In genomic region chr7:89640944-89641661, GRCm38 (mm10) we compare ENCODE assay signal across 15 mouse cellular contexts. TPM values are rescaled to one million over a fixed set of nuclear protein-coding genes. Genes with fewer than 3 reads are reported as not detected.
DNase-seq lines count a peak whose midpoint lies in the region; ATAC-seq lines count a peak whose summit lies in the region.
"Had no signal": no experiment of that assay in that cellular context is flagged by ENCODE, and none has a peak within 500 bp of the region (broad histone marks: within the 10 kb centered on the region; RNA-seq: fewer than 3 reads in every experiment).

No protein-coding gene starts in this region.

- no peak overlapping the region for H3K4me2 ChIP-seq in lung, embryonic 16.5 days (ENCODE audit: low read depth, low read length)
- H3K4me2 ChIP-seq: neural tube, embryonic 13.5 days had no signal

- H3K27ac ChIP-seq in lung, embryonic 16.5 days (ENCODE audit: low read length): no peak overlapping the region
- H3K27ac ChIP-seq: neural tube, embryonic 13.5 days had no signal

- H3K27me3 ChIP-seq in lung, embryonic 16.5 days (ENCODE audit: control insufficient read depth, insufficient read depth, low read depth, low read length): no peaks in the 10 kb centered on the region
- H3K27me3 ChIP-seq: neural tube, embryonic 13.5 days; Patski had no signal

- no peaks in the 10 kb centered on the region for H3K9me3 ChIP-seq in lung, embryonic 16.5 days (ENCODE audit: control insufficient read depth, low read length)
- H3K9me3 ChIP-seq: neural tube, embryonic 13.5 days had no signal

- DNase-seq in heart, adult 9 months (ENCODE audit: low spot score in 2 of 2): peak; percentile 6 to 35
- DNase-seq in heart, adult 8-10 months (ENCODE audit: low spot score): no peak
- peak; percentile 66 for DNase-seq in 3T3-L1 (ENCODE audit: low read depth, low spot score)
- no peak for DNase-seq in thymus, postnatal 14 days
- DNase-seq in cerebellum, adult 11-12 months: no peak
- no peak for DNase-seq in natural killer cell, adult 2 months (ENCODE audit: low spot score in 2 of 2)
- DNase-seq: cerebellum, adult 9-11 months; retina, postnatal 1 day had no signal

- no peaks in the 10 kb centered on the region for H3K36me3 ChIP-seq in lung, embryonic 16.5 days (ENCODE audit: control insufficient read depth, insufficient read depth, low read length)
- H3K36me3 ChIP-seq: neural tube, embryonic 13.5 days had no signal

- ATAC-seq in common myeloid progenitor, adult 5-6 weeks (replicated peaks; ENCODE audit: low read depth, poor library complexity, severe bottlenecking): 0 out of 2 replicates have a peak, but pooled peaks have one; percentile 11
- ATAC-seq in lung, embryonic 16.5 days (ENCODE audit: low read depth): peak; percentile 78
- ATAC-seq: midbrain, embryonic 16.5 days; Patski had no signal

- no peak overlapping the region for H3K9ac ChIP-seq in lung, embryonic 16.5 days (ENCODE audit: low read length)
- H3K9ac ChIP-seq: neural tube, embryonic 13.5 days had no signal

- H3K4me3 ChIP-seq in lung, embryonic 16.5 days (ENCODE audit: low read length): no peak overlapping the region
- H3K4me3 ChIP-seq: neural tube, embryonic 13.5 days had no signal

- WGBS in lung, embryonic 16.5 days: 14% methylated on average over 8 of the region's 8 CpGs

- H3K4me1 ChIP-seq in lung, embryonic 16.5 days (replicated peaks; ENCODE audit: control insufficient read depth, insufficient read depth, low read length): peaks cover 9% of the 10 kb centered on the region; the same call in 1 of the 2 replicates
- H3K4me1 ChIP-seq: neural tube, embryonic 13.5 days had no signal

RNA-seq across cellular contexts. Expression of gene Me3, which starts 8.9 kb away (rescaled TPM):
- total RNA-seq in heart, adult 8-10 months (2022): 100 to 1,000 TPM; 141 to 151 (median 146) TPM
- total RNA-seq in common myeloid progenitor, adult 5-6 weeks (2017): not detected in 2 replicates
- polyA plus RNA-seq in lung, embryonic 16.5 days (2015; fragmentation: Nextera tagmentation; extraction: Ambion mirVana): 1.6 and 2.8 TPM in 2 replicates
- total RNA-seq: granulocyte monocyte progenitor cell, adult 5-6 weeks; megakaryocyte, adult 5-6 weeks had no signal

Comparison
In these comparisons a context has a peak if more than half of its experiments do, and no peak if none do; other contexts are left out.
1. DNase-seq: peak in heart, adult 9 months (2 of 2) and 3T3-L1 (single experiment); none in heart, adult 8-10 months (single experiment), thymus, postnatal 14 days (single experiment), cerebellum, adult 11-12 months (single experiment) and natural killer cell, adult 2 months (0 of 2).
2. RNA of gene Me3, which starts 8.9 kb away (total RNA-seq): 141 to 151 TPM in heart, adult 8-10 months; not detected in common myeloid progenitor, adult 5-6 weeks; every median in the first group is over 100 times any median in the second.